Mouse (Mus musculus) heart, embryonic 13.5 days (tissue): Measurements from ENCODE around the gene Rsph9. TPM values are rescaled to one million over a fixed set of nuclear protein-coding genes. Genes with fewer than 3 reads are reported as not detected.

ENCODE experiments used
- ATAC-seq: fragments of 200-750 bp; cut with Nextera tagmentation; 2 replicates; pipeline ENCODE4 v1.8.0; 2017; ENCODE audit warnings: moderate TSS enrichment; ENCODE audit not compliant: insufficient number of reproducible peaks, low FRiP score, low TSS enrichment; ENCODE audit errors: extremely low read depth
- H3K27ac ChIP-seq: fragments of 300-500 bp; sonication (generic); replicated peaks from 2 replicates; pipeline ENCODE4 v1.5.1; 2015; ENCODE audit warnings: moderate library complexity, mild to moderate bottlenecking, inconsistent platforms
- H3K27me3 ChIP-seq: fragments of 300-500 bp; sonication (generic); replicated peaks from 2 replicates; pipeline ENCODE4 v1.6.1; 2015; ENCODE audit warnings: mild to moderate bottlenecking, inconsistent platforms
- H3K36me3 ChIP-seq: fragments of 300-500 bp; sonication (generic); 2 replicates; pipeline ENCODE4 v1.6.1; 2015; ENCODE audit warnings: mild to moderate bottlenecking, inconsistent platforms
- H3K4me1 ChIP-seq: fragments of 300-500 bp; sonication (generic); 2 replicates; pipeline ENCODE4 v1.6.1; 2015; ENCODE audit warnings: inconsistent platforms
- H3K4me2 ChIP-seq: fragments of 300-500 bp; sonication (generic); 2 replicates; pipeline ENCODE4 v1.6.1; 2015; ENCODE audit warnings: inconsistent platforms, mild to moderate bottlenecking, moderate library complexity
- H3K4me3 ChIP-seq: fragments of 300-500 bp; sonication (generic); 2 replicates; pipeline ENCODE4 v1.5.1; 2015; ENCODE audit warnings: moderate library complexity, mild to moderate bottlenecking, inconsistent platforms
- H3K9ac ChIP-seq: fragments of 300-500 bp; sonication (generic); 2 replicates; pipeline ENCODE4 v1.6.1; 2015; ENCODE audit warnings: inconsistent platforms, mild to moderate bottlenecking, moderate library complexity
- H3K9me3 ChIP-seq: fragments of 300-500 bp; sonication (generic); 2 replicates; pipeline ENCODE4 v1.6.1; 2016; ENCODE audit warnings: inconsistent platforms
- WGBS: fragments of 180-500 bp; shearing (Covaris S2); methylation state at CpG from one replicate; pipeline ENCODE4 v1.1.7; 2015; ENCODE audit warnings: mixed read lengths; 5-methylcytosine and 5-hydroxymethylcytosine counted together
- polyA plus RNA-seq: library from polyadenylated mRNA; unstranded; fragments of >200 nt; fragmentation: Nextera tagmentation; extraction: Ambion mirVana; gene quantifications from 2 replicates; pipeline ENCODE4 v1.2.1, GENCODE M21; 2015

Gene Rsph9
- polyA plus RNA-seq, 1 experiment from 2014 or later: 6.0 TPM

DNA sequence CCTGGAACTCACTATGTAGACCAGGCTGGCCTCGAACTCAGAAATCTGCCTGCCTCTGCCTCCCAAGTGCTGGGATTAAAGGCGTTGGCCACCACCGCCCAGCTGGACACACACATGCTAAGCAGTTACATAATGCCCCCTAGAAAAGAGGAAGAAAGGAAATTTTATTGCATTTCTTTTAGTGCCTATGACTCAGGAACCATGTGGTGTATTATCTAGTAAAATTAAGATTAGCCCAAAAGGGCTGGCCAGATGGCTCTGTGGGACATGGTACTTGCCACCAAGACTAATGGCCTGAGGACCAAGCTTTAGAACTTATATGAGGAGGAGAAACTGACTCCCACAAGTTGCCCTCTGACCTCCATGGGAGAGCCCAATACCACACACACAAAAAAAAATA is 4.1 kb downstream of the Rsph9 start:
- no peak overlapping the region for H3K4me2 ChIP-seq
- WGBS: 86% methylated on average over 3 of the region's 3 CpGs
- no peaks in the 10 kb centered on the region for H3K9me3 ChIP-seq
- H3K4me3 ChIP-seq: no peak overlapping the region
- no peak for ATAC-seq
- H3K27me3 ChIP-seq: no peaks in the 10 kb centered on the region
- no peak overlapping the region for H3K27ac ChIP-seq
- H3K36me3 ChIP-seq: peaks cover 4% of the 10 kb centered on the region; the same call in 1 of the 2 replicates
- H3K9ac ChIP-seq: no peak overlapping the region
- H3K4me1 ChIP-seq: peaks cover 34% of the 10 kb centered on the region

GRCm38 (mm10) chr17:46138563-46139236 is 5.3 kb downstream of the Rsph9 start:
- no peak for ATAC-seq
- Histone ChIP-seq H3K4me2 (no peak overlapping the region), H3K4me3 (no peak overlapping the region), H3K9ac (no peak overlapping the region), H3K36me3 (peaks cover 4% of the 10 kb centered on the region; the same call in 1 of the 2 replicates), H3K9me3 (no peaks in the 10 kb centered on the region), H3K27me3 (no peaks in the 10 kb centered on the region), H3K4me1 (peaks cover 26% of the 10 kb centered on the region), H3K27ac (no peak overlapping the region)
- WGBS: 50% methylated on average over 8 of the region's 8 CpGs

DNA sequence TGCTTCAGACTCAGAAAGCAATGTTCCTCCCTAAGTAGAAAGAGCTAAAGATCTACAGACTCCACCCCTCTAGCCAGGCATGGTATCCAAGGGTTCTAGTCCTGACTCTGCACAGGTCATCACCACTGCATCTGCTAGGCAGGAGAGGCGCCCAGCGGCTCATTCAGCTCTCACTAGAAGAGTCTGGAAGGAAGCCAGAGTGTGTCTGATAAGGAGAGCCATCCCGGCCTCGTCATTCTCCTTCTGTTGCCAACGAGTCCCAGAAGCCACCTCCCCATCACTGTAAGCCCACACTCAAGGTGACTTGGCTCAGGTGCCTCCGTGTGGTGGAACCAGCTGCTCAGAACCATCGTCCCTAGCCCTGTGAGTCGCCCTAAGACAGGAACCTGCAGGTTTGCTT is 11.2 kb downstream of the Rsph9 start:
- WGBS: 29% methylated on average over 8 of the region's 8 CpGs
- H3K27ac ChIP-seq: no peak overlapping the region
- no peak for ATAC-seq
- H3K36me3 ChIP-seq: peaks cover 23% of the 10 kb centered on the region
- H3K9me3 ChIP-seq: no peaks in the 10 kb centered on the region
- H3K4me1 ChIP-seq: peaks cover 11% of the 10 kb centered on the region
- no peaks in the 10 kb centered on the region for H3K27me3 ChIP-seq
- H3K4me3 ChIP-seq: no peak overlapping the region
- H3K9ac ChIP-seq: no peak overlapping the region
- no peak overlapping the region for H3K4me2 ChIP-seq

DNA sequence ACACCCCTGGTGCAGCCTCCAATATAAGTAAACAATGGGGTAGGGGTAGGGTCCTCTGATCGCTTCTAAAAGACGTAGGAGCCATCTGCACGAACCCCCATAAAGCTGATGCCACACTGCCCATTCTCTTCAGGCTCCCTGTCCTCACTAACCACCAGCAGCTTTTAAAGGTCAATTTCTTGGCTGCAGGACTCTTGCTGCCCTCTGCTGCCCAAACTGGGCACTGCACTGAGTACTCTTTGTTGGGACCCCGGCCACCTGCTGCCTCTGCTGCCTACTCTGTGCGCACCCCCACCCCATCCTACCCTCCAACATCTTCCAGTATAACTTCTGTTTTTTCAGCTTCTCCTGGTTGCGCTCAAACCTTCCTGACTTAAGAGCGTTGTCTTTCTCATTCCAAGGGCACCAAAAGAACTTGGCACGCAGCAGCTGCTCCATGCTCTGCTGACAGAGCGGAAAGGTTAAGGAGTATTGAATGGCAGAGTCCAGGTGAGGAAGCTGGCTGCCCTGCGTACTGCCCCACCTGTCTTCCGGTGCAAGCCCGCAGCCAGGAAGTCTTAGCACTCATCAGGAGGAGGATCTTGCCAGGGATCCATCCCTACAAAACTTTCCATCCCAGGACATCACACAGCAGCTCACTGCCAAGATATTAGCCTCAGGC is 11.8 kb downstream of the Rsph9 start:
- no peak overlapping the region for H3K9ac ChIP-seq
- no peaks in the 10 kb centered on the region for H3K27me3 ChIP-seq
- ATAC-seq: no peak
- no peaks in the 10 kb centered on the region for H3K9me3 ChIP-seq
- H3K4me2 ChIP-seq: no peak overlapping the region
- H3K4me1 ChIP-seq: peaks cover 11% of the 10 kb centered on the region
- no peak overlapping the region for H3K4me3 ChIP-seq
- WGBS: 15% methylated on average over 12 of the region's 12 CpGs
- peaks cover 30% of the 10 kb centered on the region for H3K36me3 ChIP-seq
- H3K27ac ChIP-seq: no peak overlapping the region

DNA sequence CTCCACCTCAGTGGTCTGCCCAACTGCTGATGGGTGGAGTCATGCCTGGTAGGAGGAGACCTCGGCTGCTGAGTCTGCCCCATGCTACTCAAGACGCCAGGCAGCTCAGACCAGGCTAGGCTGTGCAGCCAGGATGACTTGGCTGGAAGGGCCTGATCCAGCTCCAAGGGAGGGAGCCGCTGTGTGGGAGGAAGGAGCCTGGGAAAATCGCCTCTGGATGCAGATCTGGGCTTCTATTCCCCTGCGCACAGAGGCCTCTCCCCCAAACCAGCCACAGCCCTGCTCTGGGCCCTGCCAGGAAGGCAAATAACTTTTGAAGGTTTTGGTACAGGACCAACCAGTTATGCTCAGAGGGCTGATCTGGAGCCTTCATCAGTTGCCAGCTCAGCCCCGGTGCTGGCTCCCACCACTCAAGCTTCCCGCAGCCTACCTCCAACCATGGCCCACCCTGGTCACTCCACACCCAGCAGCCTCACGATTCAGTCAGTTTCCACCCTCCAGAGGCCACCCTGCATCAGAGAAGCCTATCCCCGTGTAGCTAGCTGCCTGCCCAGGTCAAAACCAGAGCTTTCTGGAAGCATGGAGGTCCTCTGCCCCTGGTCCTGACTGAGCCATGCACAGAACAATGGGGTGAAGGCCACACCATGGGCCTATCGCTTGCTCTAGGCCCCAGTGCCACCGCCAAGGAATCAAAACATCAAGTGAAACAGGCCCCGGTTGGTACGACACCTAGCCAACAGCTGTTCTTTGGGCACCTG is 14.1 kb downstream of the Rsph9 start:
- no peak overlapping the region for H3K27ac ChIP-seq

GRCm38 (mm10) chr17:46127814-46128493 is 16.1 kb downstream of the Rsph9 start:
- H3K36me3 ChIP-seq: peaks cover 68% of the 10 kb centered on the region
- ATAC-seq: no peak
- WGBS: 80% methylated on average over 6 of the region's 6 CpGs

More for the DNA sequence above, 14.1 kb downstream of the Rsph9 start:
- WGBS: 68% methylated on average over 13 of the region's 13 CpGs
- ATAC-seq: no peak; the same call in 1 of the 2 replicates
- H3K4me2 ChIP-seq: no peak overlapping the region
- H3K4me3 ChIP-seq: no peak overlapping the region
- H3K9ac ChIP-seq: no peak overlapping the region
- peaks cover 49% of the 10 kb centered on the region for H3K36me3 ChIP-seq
- peaks cover 11% of the 10 kb centered on the region for H3K4me1 ChIP-seq
- H3K27me3 ChIP-seq: no peaks in the 10 kb centered on the region
- H3K9me3 ChIP-seq: no peaks in the 10 kb centered on the region

GRCm38 (mm10) chr17:46126608-46127007 is 17.4 kb downstream of the Rsph9 start:
- H3K27ac ChIP-seq: no peak overlapping the region
- no peaks in the 10 kb centered on the region for H3K27me3 ChIP-seq
- WGBS: 69% methylated on average over 6 of the region's 6 CpGs
- no peak overlapping the region for H3K4me3 ChIP-seq
- H3K4me2 ChIP-seq: no peak overlapping the region
- peaks cover 17% of the 10 kb centered on the region for H3K4me1 ChIP-seq
- peaks cover 78% of the 10 kb centered on the region for H3K36me3 ChIP-seq
- H3K9ac ChIP-seq: no peak overlapping the region; the same call in 1 of the 2 replicates
- H3K9me3 ChIP-seq: no peaks in the 10 kb centered on the region
- ATAC-seq: no peak

More at GRCm38 (mm10) chr17:46127814-46128493, 16.1 kb downstream of the Rsph9 start:
- Histone ChIP-seq H3K9ac (no peak overlapping the region), H3K27ac (no peak overlapping the region), H3K4me1 (peaks cover 23% of the 10 kb centered on the region), H3K9me3 (no peaks in the 10 kb centered on the region), H3K4me2 (no peak overlapping the region), H3K4me3 (no peak overlapping the region), H3K27me3 (no peaks in the 10 kb centered on the region)

- Histone ChIP-seq H3K4me1 (peaks cover 19% of the 10 kb centered on the region), H3K9ac (no peak overlapping the region), H3K9me3 (no peaks in the 10 kb centered on the region), H3K4me2 (no peak overlapping the region), H3K4me3 (no peak overlapping the region), H3K36me3 (peaks cover 86% of the 10 kb centered on the region), H3K27me3 (no peaks in the 10 kb centered on the region), H3K27ac (peak overlapping the region; percentile 32)
- 64% methylated on average over 12 of the region's 12 CpGs for WGBS
- 0 out of 2 replicates have a peak, but pooled peaks have one; percentile 27 for ATAC-seq
Measured at GRCm38 (mm10) chr17:46123953-46124700, 19.9 kb downstream of the Rsph9 start.

DNA sequence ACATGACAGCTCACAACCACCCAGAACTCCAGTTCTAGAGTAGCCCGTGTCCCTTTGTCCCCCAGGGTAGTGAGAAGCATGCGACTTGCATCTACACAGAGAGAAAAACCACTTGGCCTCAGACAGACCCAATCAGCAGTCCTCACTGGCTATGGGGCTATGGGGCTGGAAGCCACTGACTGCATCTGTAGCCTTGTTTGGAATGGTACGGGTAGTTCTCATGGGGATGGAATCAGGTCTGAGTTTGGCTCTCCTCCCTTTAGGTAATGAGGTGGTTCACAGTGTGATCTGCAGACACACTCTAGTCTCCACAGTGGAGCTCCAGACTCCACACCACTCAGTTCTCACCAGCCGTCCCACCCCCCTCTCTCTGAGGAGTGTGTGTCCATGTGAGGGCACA is 20.7 kb downstream of the Rsph9 start:
- ATAC-seq: no peak
- H3K9ac ChIP-seq: no peak overlapping the region
- H3K36me3 ChIP-seq: peaks cover 86% of the 10 kb centered on the region
- H3K4me3 ChIP-seq: no peak overlapping the region
- H3K4me1 ChIP-seq: peaks cover 22% of the 10 kb centered on the region
- H3K27me3 ChIP-seq: no peaks in the 10 kb centered on the region
- H3K4me2 ChIP-seq: no peak overlapping the region
- H3K9me3 ChIP-seq: no peaks in the 10 kb centered on the region
- WGBS: 88% methylated on average over 4 of the region's 4 CpGs
- no peak overlapping the region for H3K27ac ChIP-seq

- no peak overlapping the region for H3K9ac ChIP-seq
- H3K36me3 ChIP-seq: peaks cover 86% of the 10 kb centered on the region
- H3K27ac ChIP-seq: no peak overlapping the region
- ATAC-seq: no peak
- no peaks in the 10 kb centered on the region for H3K27me3 ChIP-seq
- WGBS: 90% methylated on average over 4 of the region's 4 CpGs
- peaks cover 26% of the 10 kb centered on the region for H3K4me1 ChIP-seq
- H3K9me3 ChIP-seq: no peaks in the 10 kb centered on the region
- H3K4me2 ChIP-seq: no peak overlapping the region
- H3K4me3 ChIP-seq: no peak overlapping the region
Measured at GRCm38 (mm10) chr17:46122791-46123190, 21.2 kb downstream of the Rsph9 start.
